ENCODE assay signal across 8 mouse cellular contexts in the genomic region with DNA sequence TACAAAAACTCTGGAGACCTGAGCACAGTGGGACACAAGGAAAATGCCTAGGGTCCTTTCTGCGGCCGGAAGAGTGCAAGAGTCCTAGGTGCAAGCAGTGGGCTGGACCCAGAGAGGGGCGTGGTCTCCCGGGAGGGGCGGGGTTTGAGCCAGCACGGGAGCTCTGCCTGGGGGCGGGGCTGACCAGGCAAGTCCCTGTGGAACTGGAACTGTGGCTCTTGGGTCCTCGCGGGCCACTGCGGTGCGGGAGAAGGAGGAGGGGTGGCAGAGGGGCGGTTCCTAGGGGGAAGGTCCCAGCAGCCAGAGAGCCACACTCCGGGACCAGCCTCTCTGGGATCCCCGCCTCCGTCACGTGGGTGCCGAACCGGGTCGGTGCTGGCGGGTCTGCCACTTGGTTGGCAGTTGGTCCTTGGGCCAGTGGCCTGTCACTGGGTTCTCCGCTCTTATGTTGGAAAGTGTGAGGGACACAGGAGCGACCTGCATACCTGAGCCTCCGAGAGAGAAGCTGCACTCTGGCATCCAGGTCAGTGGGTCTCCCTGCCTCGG. TPM values are rescaled to one million over a fixed set of nuclear protein-coding genes. Genes with fewer than 3 reads are reported as not detected.
DNase-seq lines count a peak whose midpoint lies in the region; ATAC-seq lines count a peak whose summit lies in the region.

Ppfibp2 (plus strand) TSS at position 351 of the 546 bp plus-strand sequence.

- H3K27me3 ChIP-seq in hindbrain, embryonic 12.5 days, result peaks cover 8% of the 10 kb centered on the region
- H3K27me3 ChIP-seq in lung, embryonic 16.5 days (ENCODE audit: control insufficient read depth, insufficient read depth, low read depth, low read length), result no peaks in the 10 kb centered on the region

- peak; percentile 94 for ATAC-seq in hindbrain, embryonic 12.5 days (ENCODE audit: low FRiP score)
- peak; percentile 98 for ATAC-seq in lung, embryonic 16.5 days (ENCODE audit: low read depth)

- no peaks in the 10 kb centered on the region for H3K36me3 ChIP-seq in hindbrain, embryonic 12.5 days
- no peaks in the 10 kb centered on the region for H3K36me3 ChIP-seq in lung, embryonic 16.5 days (ENCODE audit: control insufficient read depth, insufficient read depth, low read length)

- H3K4me1 ChIP-seq in hindbrain, embryonic 12.5 days, result peaks cover 6% of the 10 kb centered on the region; the same call in 1 of the 2 replicates
- no peaks in the 10 kb centered on the region; the same call in none of the 2 replicates for H3K4me1 ChIP-seq in lung, embryonic 16.5 days (replicated peaks; ENCODE audit: control insufficient read depth, insufficient read depth, low read length)

- H3K27ac ChIP-seq in hindbrain, embryonic 12.5 days, result no peak within 1 kb of the TSS
- H3K27ac ChIP-seq in lung, embryonic 16.5 days (ENCODE audit: low read length), result peak within 1 kb of the TSS; percentile 68

- no peaks in the 10 kb centered on the region for H3K9me3 ChIP-seq in hindbrain, embryonic 12.5 days (replicated peaks)
- no peaks in the 10 kb centered on the region for H3K9me3 ChIP-seq in lung, embryonic 16.5 days (ENCODE audit: control insufficient read depth, low read length)

- peak within 1 kb of the TSS; percentile 55 for H3K9ac ChIP-seq in hindbrain, embryonic 12.5 days
- peak within 1 kb of the TSS; percentile 63 for H3K9ac ChIP-seq in lung, embryonic 16.5 days (ENCODE audit: low read length)

- DNase-seq in T-cell, adult 2 months (ENCODE audit: low spot score), result peak; percentile 49
- DNase-seq in cerebellum, postnatal 36 days, result peak; percentile 65 to 76
- DNase-seq in frontal cortex, postnatal 25 days (ENCODE audit: low spot score in 2 of 2), result peak; percentile 61 to 73
- peak; percentile 85 to 89 for DNase-seq in layer of hippocampus, postnatal 10 days (ENCODE audit: low spot score in 2 of 2)
- DNase-seq in ovary, adult 18-20 months (ENCODE audit: low spot score), result peak; percentile 92
- peak; percentile 73 to 79 for DNase-seq in thymus, adult 18-20 months

- WGBS in hindbrain, embryonic 12.5 days, result 1% methylated on average over 19 of the region's 24 CpGs
- 1% methylated on average over 22 of the region's 24 CpGs for WGBS in lung, embryonic 16.5 days

- H3K4me2 ChIP-seq in hindbrain, embryonic 12.5 days (replicated peaks), result peak within 1 kb of the TSS; percentile 94
- H3K4me2 ChIP-seq in lung, embryonic 16.5 days (ENCODE audit: low read depth, low read length), result peak within 1 kb of the TSS; percentile 82

- peak within 1 kb of the TSS; percentile 56 for H3K4me3 ChIP-seq in hindbrain, embryonic 12.5 days
- peak within 1 kb of the TSS; percentile 65 for H3K4me3 ChIP-seq in lung, embryonic 16.5 days (ENCODE audit: low read length)

RNA-seq across cellular contexts. Expression of gene Ppfibp2, which starts in this region (rescaled TPM):
- polyA plus RNA-seq in hindbrain, embryonic 12.5 days (2016; fragmentation: Nextera tagmentation; extraction: Ambion mirVana), result 5.3 and 8.2 TPM in 2 replicates
- total RNA-seq in layer of hippocampus, postnatal 10 days (2021), result 1 to 10 TPM; 3.5 to 4.5 TPM
- 9.2 and 9.7 TPM in 2 replicates for polyA plus RNA-seq in lung, embryonic 16.5 days (2015; fragmentation: Nextera tagmentation; extraction: Ambion mirVana)
